Mouse (Mus musculus): ENCODE data around the gene Il18r1. TPM values are rescaled to one million over a fixed set of nuclear protein-coding genes. Genes with fewer than 3 reads are reported as not detected.

The Il18r1 gene
- polyA plus RNA-seq, 1 experiment from 2014 or later, result not detected

DNA sequence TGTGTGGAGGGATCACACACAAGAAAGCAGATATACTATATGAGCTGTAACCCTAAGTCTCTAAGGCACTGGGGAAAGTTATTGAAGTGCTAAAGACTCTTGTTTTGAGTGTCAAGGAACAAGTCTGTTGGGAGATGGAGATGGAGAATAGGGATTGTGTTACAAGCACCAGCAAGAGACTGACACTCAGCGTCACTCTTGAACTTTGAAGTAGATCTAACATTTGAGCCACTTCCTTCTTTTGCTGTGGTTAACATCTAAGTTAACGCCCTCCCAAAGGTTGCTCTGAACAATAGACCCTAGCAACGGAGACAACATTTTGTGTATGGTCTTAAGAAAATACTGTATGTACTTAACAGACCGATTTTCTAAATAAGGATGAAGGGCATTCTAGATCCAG is 8.3 kb downstream of the Il18r1 start:
- H3K9ac ChIP-seq (ENCODE audit: low read depth, low read length), result no peak overlapping the region
- H3K4me2 ChIP-seq, result no peak overlapping the region
- H3K36me3 ChIP-seq (ENCODE audit: control insufficient read depth, insufficient read depth, low read length), result no peaks in the 10 kb centered on the region
- H3K27me3 ChIP-seq (ENCODE audit: control insufficient read depth, insufficient read depth, low read length), result no peaks in the 10 kb centered on the region
- no peak overlapping the region for H3K4me3 ChIP-seq (ENCODE audit: low read depth, low read length)
- no peaks in the 10 kb centered on the region for H3K9me3 ChIP-seq (replicated peaks; ENCODE audit: control insufficient read depth, low read length)
- 82% methylated on average over 4 of the region's 4 CpGs for WGBS (ENCODE audit: insufficient replicate concordance)
- no peak for ATAC-seq (replicated peaks; ENCODE audit: insufficient number of reproducible peaks, low FRiP score, low TSS enrichment)
- H3K27ac ChIP-seq (ENCODE audit: low read depth, low read length), result no peak overlapping the region
- H3K4me1 ChIP-seq (ENCODE audit: control insufficient read depth, insufficient read depth, low read length), result no peaks in the 10 kb centered on the region

DNA sequence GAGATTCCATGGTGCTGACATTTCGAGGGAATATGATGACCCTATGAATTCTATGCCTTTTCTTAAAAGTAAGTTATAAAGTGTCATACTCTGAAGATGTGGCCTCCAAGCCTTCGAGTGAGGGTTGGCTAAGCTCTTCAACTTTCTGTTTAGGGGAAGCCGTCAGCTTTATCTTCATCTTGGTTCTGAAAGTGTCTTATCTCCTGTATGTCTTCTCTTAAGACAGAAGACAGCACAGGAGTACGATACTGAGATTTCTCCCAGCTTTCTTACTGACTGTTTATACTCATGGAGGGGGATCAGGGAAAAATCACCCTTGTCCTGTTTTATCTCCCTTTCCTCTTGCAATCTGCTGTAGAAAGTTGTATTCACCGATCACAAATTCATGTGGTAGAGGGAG is 9.0 kb downstream of the Il18r1 start:
- no peaks in the 10 kb centered on the region for H3K36me3 ChIP-seq (ENCODE audit: control insufficient read depth, insufficient read depth, low read length)
- H3K9me3 ChIP-seq (replicated peaks; ENCODE audit: control insufficient read depth, low read length), result no peaks in the 10 kb centered on the region
- ATAC-seq (replicated peaks; ENCODE audit: insufficient number of reproducible peaks, low FRiP score, low TSS enrichment), result no peak

DNA sequence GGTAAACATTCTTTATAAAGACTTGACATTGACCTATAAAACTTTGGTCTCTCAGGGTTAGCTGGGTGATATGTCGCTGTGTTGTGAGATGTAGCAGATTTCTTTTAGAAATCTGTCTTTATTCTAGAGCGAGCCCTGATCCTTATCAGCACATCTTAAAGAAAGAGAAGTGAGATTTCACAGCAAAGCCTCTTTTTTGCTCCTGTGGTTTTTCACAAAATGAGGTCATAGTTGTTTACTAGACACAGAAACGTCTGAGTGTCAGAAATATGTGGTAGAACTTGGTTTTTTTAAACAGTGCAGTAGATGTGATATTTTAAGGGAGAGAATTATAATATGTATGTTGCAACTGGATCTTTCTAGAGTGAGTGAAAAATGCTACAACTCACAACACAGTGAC is 10.3 kb downstream of the Il18r1 start:
- H3K9ac ChIP-seq (ENCODE audit: low read depth, low read length), result no peak overlapping the region
- no peaks in the 10 kb centered on the region for H3K9me3 ChIP-seq (replicated peaks; ENCODE audit: control insufficient read depth, low read length)
- H3K27ac ChIP-seq (ENCODE audit: low read depth, low read length), result no peak overlapping the region
- H3K27me3 ChIP-seq (ENCODE audit: control insufficient read depth, insufficient read depth, low read length), result no peaks in the 10 kb centered on the region
- ATAC-seq (replicated peaks; ENCODE audit: insufficient number of reproducible peaks, low FRiP score, low TSS enrichment), result no peak
- H3K4me1 ChIP-seq (ENCODE audit: control insufficient read depth, insufficient read depth, low read length), result no peaks in the 10 kb centered on the region
- no peak overlapping the region for H3K4me2 ChIP-seq
- no peak overlapping the region for H3K4me3 ChIP-seq (ENCODE audit: low read depth, low read length)
- H3K36me3 ChIP-seq (ENCODE audit: control insufficient read depth, insufficient read depth, low read length), result no peaks in the 10 kb centered on the region
- 56% methylated on average over 3 of the region's 3 CpGs for WGBS (ENCODE audit: insufficient replicate concordance)

More for the DNA sequence above, 9.0 kb downstream of the Il18r1 start:
- Histone ChIP-seq H3K4me2 (no peak overlapping the region), H3K9ac (ENCODE audit: low read depth, low read length) (no peak overlapping the region), H3K27me3 (ENCODE audit: control insufficient read depth, insufficient read depth, low read length) (no peaks in the 10 kb centered on the region), H3K4me1 (ENCODE audit: control insufficient read depth, insufficient read depth, low read length) (no peaks in the 10 kb centered on the region), H3K4me3 (ENCODE audit: low read depth, low read length) (no peak overlapping the region), H3K27ac (ENCODE audit: low read depth, low read length) (no peak overlapping the region)
- WGBS (ENCODE audit: insufficient replicate concordance), result 57% methylated on average over 5 of the region's 5 CpGs

DNA sequence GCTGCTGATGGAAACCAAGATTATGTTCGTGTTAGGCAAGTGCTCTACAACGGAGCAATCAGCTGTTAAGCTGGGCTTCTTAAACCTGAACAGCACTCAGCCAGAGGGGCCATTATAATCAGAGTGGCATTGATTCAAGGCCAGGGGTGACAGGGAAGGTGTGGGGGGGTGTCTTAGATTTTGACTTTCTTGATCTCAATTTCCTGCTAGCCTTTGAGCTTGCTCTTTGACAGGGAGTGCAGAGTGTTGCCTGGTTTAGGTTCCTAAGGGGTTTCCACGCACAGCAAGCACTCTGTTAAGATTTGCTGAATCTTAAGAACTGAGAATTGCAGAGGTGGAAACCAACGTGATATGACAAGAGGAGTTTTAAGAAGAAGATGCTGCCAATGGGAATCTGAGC is 11.4 kb downstream of the Il18r1 start:
- H3K4me2 ChIP-seq, result no peak overlapping the region
- no peaks in the 10 kb centered on the region for H3K36me3 ChIP-seq (ENCODE audit: control insufficient read depth, insufficient read depth, low read length)
- no peak overlapping the region for H3K9ac ChIP-seq (ENCODE audit: low read depth, low read length)
- no peak for ATAC-seq (replicated peaks; ENCODE audit: insufficient number of reproducible peaks, low FRiP score, low TSS enrichment)
- no peaks in the 10 kb centered on the region for H3K27me3 ChIP-seq (ENCODE audit: control insufficient read depth, insufficient read depth, low read length)
- no peak overlapping the region for H3K27ac ChIP-seq (ENCODE audit: low read depth, low read length)
- 65% methylated on average over 4 of the region's 4 CpGs for WGBS (ENCODE audit: insufficient replicate concordance)
- no peak overlapping the region for H3K4me3 ChIP-seq (ENCODE audit: low read depth, low read length)
- H3K9me3 ChIP-seq (replicated peaks; ENCODE audit: control insufficient read depth, low read length), result no peaks in the 10 kb centered on the region
- H3K4me1 ChIP-seq (ENCODE audit: control insufficient read depth, insufficient read depth, low read length), result no peaks in the 10 kb centered on the region

DNA sequence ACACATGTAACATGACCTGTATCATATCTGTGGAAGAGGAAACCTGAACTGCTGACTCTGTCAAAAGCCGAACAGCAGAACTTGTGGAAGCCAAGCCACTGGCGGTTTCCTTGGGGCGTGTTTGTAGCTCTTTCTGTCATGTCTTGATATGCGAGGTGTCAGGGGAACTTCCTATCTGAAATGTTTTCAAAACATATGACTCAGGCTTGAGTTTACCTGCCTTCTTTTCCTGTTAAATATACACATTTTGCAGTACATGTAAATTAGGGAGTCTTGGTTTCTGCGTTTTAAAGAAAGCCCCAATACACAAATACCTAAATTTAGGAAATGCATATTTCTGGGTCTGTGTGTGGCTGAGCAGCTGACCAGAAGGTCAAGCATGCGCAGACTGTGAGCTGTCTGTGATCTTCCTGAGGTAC is 14.2 kb downstream of the Il18r1 start:
- no peaks in the 10 kb centered on the region for H3K9me3 ChIP-seq (replicated peaks; ENCODE audit: control insufficient read depth, low read length)
- H3K9ac ChIP-seq (ENCODE audit: low read depth, low read length), result no peak overlapping the region
- no peaks in the 10 kb centered on the region for H3K36me3 ChIP-seq (ENCODE audit: control insufficient read depth, insufficient read depth, low read length)
- 65% methylated on average over 6 of the region's 6 CpGs for WGBS (ENCODE audit: insufficient replicate concordance)
- no peak for ATAC-seq (replicated peaks; ENCODE audit: insufficient number of reproducible peaks, low FRiP score, low TSS enrichment)
- H3K27me3 ChIP-seq (ENCODE audit: control insufficient read depth, insufficient read depth, low read length), result no peaks in the 10 kb centered on the region
- H3K4me3 ChIP-seq (ENCODE audit: low read depth, low read length), result no peak overlapping the region
- no peaks in the 10 kb centered on the region for H3K4me1 ChIP-seq (ENCODE audit: control insufficient read depth, insufficient read depth, low read length)
- H3K27ac ChIP-seq (ENCODE audit: low read depth, low read length), result no peak overlapping the region
- no peak overlapping the region for H3K4me2 ChIP-seq

DNA sequence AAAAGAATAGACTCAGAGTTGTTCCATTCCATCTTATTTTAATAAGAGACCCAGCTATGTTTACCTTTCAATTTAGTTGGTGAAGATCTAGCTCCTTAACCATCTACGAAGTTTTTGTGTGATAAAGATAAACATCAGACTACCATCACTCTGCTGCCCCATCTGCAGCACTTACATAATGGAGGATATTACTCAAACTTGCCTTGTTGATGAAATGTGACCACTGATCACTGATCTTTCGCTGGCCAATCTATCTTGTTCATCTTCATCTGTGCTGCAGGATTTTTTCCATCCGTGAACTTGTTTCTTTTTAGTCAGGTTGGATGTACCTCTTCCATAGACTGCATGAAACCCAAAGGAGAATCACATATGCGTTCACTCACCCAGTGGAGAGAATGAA is 29.2 kb downstream of the Il18r1 start:
- no peaks in the 10 kb centered on the region for H3K36me3 ChIP-seq (ENCODE audit: control insufficient read depth, insufficient read depth, low read length)
- H3K4me3 ChIP-seq (ENCODE audit: low read depth, low read length), result no peak overlapping the region
- H3K27me3 ChIP-seq (ENCODE audit: control insufficient read depth, insufficient read depth, low read length), result no peaks in the 10 kb centered on the region
- H3K4me1 ChIP-seq (ENCODE audit: control insufficient read depth, insufficient read depth, low read length), result no peaks in the 10 kb centered on the region
- no peak overlapping the region for H3K27ac ChIP-seq (ENCODE audit: low read depth, low read length)
- 80% methylated on average over 4 of the region's 4 CpGs for WGBS (ENCODE audit: insufficient replicate concordance)
- no peak overlapping the region for H3K4me2 ChIP-seq
- no peak overlapping the region for H3K9ac ChIP-seq (ENCODE audit: low read depth, low read length)
- no peak for ATAC-seq (replicated peaks; ENCODE audit: insufficient number of reproducible peaks, low FRiP score, low TSS enrichment)
- H3K9me3 ChIP-seq (replicated peaks; ENCODE audit: control insufficient read depth, low read length), result no peaks in the 10 kb centered on the region

DNA sequence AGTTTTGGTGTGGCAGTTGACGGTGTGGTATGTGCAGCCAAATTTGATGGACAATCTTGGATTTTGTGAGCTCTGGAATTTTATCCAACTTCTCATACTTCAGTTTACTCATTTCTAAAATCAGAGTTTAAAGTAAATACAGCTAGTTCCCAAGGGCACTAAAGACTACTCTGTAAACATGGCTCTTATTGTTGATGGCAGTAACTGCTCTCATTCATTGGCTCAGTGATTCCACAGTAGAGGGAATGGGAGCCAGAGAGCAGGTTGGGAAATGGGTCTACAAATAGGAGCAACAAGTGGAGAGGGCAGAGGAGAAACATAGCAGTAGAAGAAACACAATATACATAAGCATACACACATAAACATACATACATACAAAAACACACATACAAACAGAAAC is 34.4 kb downstream of the Il18r1 start:
- no peak overlapping the region for H3K4me2 ChIP-seq
- no peak overlapping the region for H3K27ac ChIP-seq (ENCODE audit: low read depth, low read length)
- no peak overlapping the region for H3K9ac ChIP-seq (ENCODE audit: low read depth, low read length)
- H3K9me3 ChIP-seq (replicated peaks; ENCODE audit: control insufficient read depth, low read length), result no peaks in the 10 kb centered on the region
- no peaks in the 10 kb centered on the region for H3K4me1 ChIP-seq (ENCODE audit: control insufficient read depth, insufficient read depth, low read length)
- no peak overlapping the region for H3K4me3 ChIP-seq (ENCODE audit: low read depth, low read length)
- no peaks in the 10 kb centered on the region for H3K27me3 ChIP-seq (ENCODE audit: control insufficient read depth, insufficient read depth, low read length)
- ATAC-seq (replicated peaks; ENCODE audit: insufficient number of reproducible peaks, low FRiP score, low TSS enrichment), result no peak
- H3K36me3 ChIP-seq (ENCODE audit: control insufficient read depth, insufficient read depth, low read length), result no peaks in the 10 kb centered on the region
- WGBS (ENCODE audit: insufficient replicate concordance), result 90% methylated on average over 1 of the region's 1 CpGs

DNA sequence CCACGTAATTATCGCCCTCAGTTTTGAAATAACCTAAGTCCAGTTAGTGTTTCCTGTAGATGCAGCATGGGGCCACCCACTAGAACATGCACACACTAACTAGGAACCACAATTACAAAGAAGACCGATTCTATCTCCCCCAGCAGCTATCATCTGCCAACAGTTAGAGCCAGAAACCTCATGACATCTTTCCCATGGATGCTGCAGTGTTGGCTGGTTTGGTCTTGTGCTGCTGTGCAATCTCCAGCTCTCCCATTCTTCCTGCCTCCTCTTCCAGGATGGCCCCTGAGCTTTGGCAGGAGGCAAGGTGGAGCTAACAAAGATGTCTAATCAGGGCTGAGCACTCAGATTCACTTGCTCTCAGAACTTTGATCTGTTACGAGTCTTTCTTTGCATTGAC is 35.8 kb downstream of the Il18r1 start:
- Histone ChIP-seq H3K9ac (ENCODE audit: low read depth, low read length) (no peak overlapping the region), H3K4me1 (ENCODE audit: control insufficient read depth, insufficient read depth, low read length) (no peaks in the 10 kb centered on the region), H3K4me2 (no peak overlapping the region), H3K27me3 (ENCODE audit: control insufficient read depth, insufficient read depth, low read length) (no peaks in the 10 kb centered on the region), H3K9me3 (replicated peaks; ENCODE audit: control insufficient read depth, low read length) (no peaks in the 10 kb centered on the region), H3K4me3 (ENCODE audit: low read depth, low read length) (no peak overlapping the region), H3K36me3 (ENCODE audit: control insufficient read depth, insufficient read depth, low read length) (no peaks in the 10 kb centered on the region), H3K27ac (ENCODE audit: low read depth, low read length) (no peak overlapping the region)
- ATAC-seq (replicated peaks; ENCODE audit: insufficient number of reproducible peaks, low FRiP score, low TSS enrichment), result no peak
- WGBS (ENCODE audit: insufficient replicate concordance), result 81% methylated on average over 4 of the region's 4 CpGs

DNA sequence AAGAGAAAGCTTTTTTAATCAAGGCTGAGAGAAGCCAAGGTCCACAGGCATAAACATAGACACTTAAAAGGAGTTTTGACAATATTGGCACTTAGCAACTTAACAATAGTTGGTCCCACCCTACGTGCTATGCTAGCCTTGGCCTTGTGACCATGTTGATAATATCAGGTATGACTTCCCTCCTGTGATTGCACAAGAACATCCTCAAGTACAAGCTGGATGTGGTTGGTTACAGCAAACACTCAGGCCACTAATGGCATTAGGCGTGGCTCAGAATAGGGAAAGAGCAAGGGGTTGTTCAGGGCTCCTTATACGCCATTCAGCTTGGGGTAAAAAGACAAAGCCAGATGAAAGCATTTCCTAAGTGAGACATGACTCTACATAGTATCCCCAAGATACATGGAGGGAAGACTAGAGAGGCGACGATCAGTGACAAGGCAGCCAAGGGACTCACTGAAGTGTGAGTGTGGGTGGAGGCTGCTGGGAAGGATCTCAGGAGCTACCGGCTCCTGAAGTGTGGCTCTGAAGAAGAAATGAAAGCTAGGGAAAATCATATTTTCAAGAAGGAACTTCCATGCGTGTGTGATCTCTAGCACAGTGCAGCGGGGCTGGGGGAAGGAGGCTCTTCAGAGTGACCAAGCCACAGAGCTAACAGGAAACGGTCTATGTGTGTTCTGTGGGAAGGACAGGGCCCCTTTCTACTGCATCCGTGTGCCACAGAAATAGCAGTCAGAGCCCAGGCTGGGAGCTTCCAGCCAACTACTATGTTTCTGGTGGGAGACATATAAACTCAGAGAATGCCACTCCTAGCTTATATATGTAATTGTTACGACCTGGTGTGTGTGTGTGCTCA is 36.4 kb downstream of the Il18r1 start:
- no peaks in the 10 kb centered on the region for H3K9me3 ChIP-seq (replicated peaks; ENCODE audit: control insufficient read depth, low read length)
- WGBS (ENCODE audit: insufficient replicate concordance), result 81% methylated on average over 11 of the region's 11 CpGs
- no peak for ATAC-seq (replicated peaks; ENCODE audit: insufficient number of reproducible peaks, low FRiP score, low TSS enrichment)

More for the DNA sequence above, 36.4 kb downstream of the Il18r1 start:
- Histone ChIP-seq H3K9ac (ENCODE audit: low read depth, low read length) (no peak overlapping the region), H3K27ac (ENCODE audit: low read depth, low read length) (no peak overlapping the region), H3K27me3 (ENCODE audit: control insufficient read depth, insufficient read depth, low read length) (no peaks in the 10 kb centered on the region), H3K4me3 (ENCODE audit: low read depth, low read length) (no peak overlapping the region), H3K4me2 (no peak overlapping the region), H3K4me1 (ENCODE audit: control insufficient read depth, insufficient read depth, low read length) (no peaks in the 10 kb centered on the region), H3K36me3 (ENCODE audit: control insufficient read depth, insufficient read depth, low read length) (no peaks in the 10 kb centered on the region)

Measured in heart, embryonic 11.5 days (tissue).